In genomic region chr4:41660851-41661430, GRCm38 (mm10) we compare ENCODE assay signal across 10 mouse cellular contexts. TPM values are rescaled to one million over a fixed set of nuclear protein-coding genes. Genes with fewer than 3 reads are reported as not detected.
A peak's percentile ranks its signal among the peaks of the same experiment; 100 is the strongest.
DNase-seq lines count a peak whose midpoint lies in the region; ATAC-seq and TF ChIP-seq lines count a peak whose summit lies in the region.
"Had no signal": no experiment of that assay in that cellular context is flagged by ENCODE, and none has a peak within 500 bp of the region (broad histone marks: within the 10 kb centered on the region; RNA-seq: fewer than 3 reads in every experiment).

No protein-coding gene starts in this region.

- WGBS in intestine, embryonic 16.5 days = 39% methylated on average over 11 of the region's 11 CpGs
- WGBS in intestine, postnatal 0 days = 50% methylated on average over 11 of the region's 11 CpGs
- WGBS in forebrain, embryonic 12.5 days = 14% methylated on average over 11 of the region's 11 CpGs
- WGBS in midbrain, postnatal 0 days = 26% methylated on average over 11 of the region's 11 CpGs

- H3K27me3 ChIP-seq in intestine, embryonic 16.5 days (replicated peaks; ENCODE audit: control insufficient read depth, insufficient read depth, low read length) = no peaks in the 10 kb centered on the region
- no peaks in the 10 kb centered on the region for H3K27me3 ChIP-seq in intestine, postnatal 0 days (replicated peaks; ENCODE audit: control insufficient read depth, insufficient read depth, low read length)
- H3K27me3 ChIP-seq in forebrain, embryonic 12.5 days = peaks cover 18% of the 10 kb centered on the region
- H3K27me3 ChIP-seq in midbrain, postnatal 0 days (ENCODE audit: insufficient read depth, low read length) = no peaks in the 10 kb centered on the region

- peak; percentile 18; the same call in 1 of the 2 replicates for ATAC-seq in intestine, embryonic 16.5 days
- no peak for ATAC-seq in intestine, postnatal 0 days
- peak; percentile 51; the same call in 1 of the 2 replicates for ATAC-seq in forebrain, embryonic 12.5 days (ENCODE audit: low FRiP score)
- no peak for ATAC-seq in midbrain, postnatal 0 days (ENCODE audit: low FRiP score)

- TF ChIP-seq CTCF in intestine, postnatal 0 days (IDR thresholded peaks at IDR 0.05; ENCODE audit: low read depth) = no peak
- TF ChIP-seq CTCF in midbrain, postnatal 0 days (IDR thresholded peaks at IDR 0.05) = no peak

- peak; percentile 72 to 80 for DNase-seq in kidney, postnatal 25 days
- DNase-seq in midbrain, postnatal 0 days (ENCODE audit: low spot score) = peak; percentile 58
- DNase-seq in heart, adult 18-20 months = no peak
- no peak for DNase-seq in left cerebral cortex, adult 8-10 months (ENCODE audit: low spot score in 2 of 2)
- no peak for DNase-seq in natural killer cell, adult 2 months (ENCODE audit: low spot score in 2 of 2)
- DNase-seq: gastrocnemius, postnatal 14 days; lung, postnatal 36 days had no signal

- peak overlapping the region; percentile 10; the same call in 1 of the 2 replicates for H3K9ac ChIP-seq in intestine, embryonic 16.5 days (ENCODE audit: low read depth, low read length)
- H3K9ac ChIP-seq in intestine, postnatal 0 days (ENCODE audit: low read depth, low read length) = no peak overlapping the region
- no peak overlapping the region for H3K9ac ChIP-seq in forebrain, embryonic 12.5 days
- H3K9ac ChIP-seq in midbrain, postnatal 0 days (replicated peaks; ENCODE audit: low read length, poor library complexity, severe bottlenecking) = no peak overlapping the region

- no peak overlapping the region for H3K27ac ChIP-seq in intestine, embryonic 16.5 days (ENCODE audit: low read length)
- no peak overlapping the region for H3K27ac ChIP-seq in intestine, postnatal 0 days (ENCODE audit: low read depth, low read length)
- H3K27ac ChIP-seq in forebrain, embryonic 12.5 days = peak overlapping the region; percentile 48
- H3K27ac ChIP-seq in midbrain, postnatal 0 days (ENCODE audit: low read depth, low read length) = no peak overlapping the region

- no peaks in the 10 kb centered on the region for H3K9me3 ChIP-seq in intestine, embryonic 16.5 days (ENCODE audit: control insufficient read depth, low read length)
- H3K9me3 ChIP-seq in intestine, postnatal 0 days (ENCODE audit: control insufficient read depth) = no peaks in the 10 kb centered on the region
- H3K9me3 ChIP-seq in forebrain, embryonic 12.5 days = no peaks in the 10 kb centered on the region
- no peaks in the 10 kb centered on the region for H3K9me3 ChIP-seq in midbrain, postnatal 0 days (ENCODE audit: low read length)

- H3K4me3 ChIP-seq in intestine, embryonic 16.5 days (ENCODE audit: low read length) = no peak overlapping the region
- no peak overlapping the region for H3K4me3 ChIP-seq in intestine, postnatal 0 days (ENCODE audit: low read depth, low read length)
- H3K4me3 ChIP-seq in forebrain, embryonic 12.5 days (replicated peaks) = no peak overlapping the region
- no peak overlapping the region for H3K4me3 ChIP-seq in midbrain, postnatal 0 days (ENCODE audit: low read depth, low read length)

- no peak overlapping the region for H3K4me2 ChIP-seq in intestine, embryonic 16.5 days (ENCODE audit: low read depth, low read length)
- H3K4me2 ChIP-seq in intestine, postnatal 0 days (replicated peaks; ENCODE audit: low read depth) = no peak overlapping the region
- H3K4me2 ChIP-seq in forebrain, embryonic 12.5 days = peak overlapping the region; percentile 2; the same call in 1 of the 2 replicates
- H3K4me2 ChIP-seq in midbrain, postnatal 0 days (ENCODE audit: low read depth, low read length, poor library complexity, severe bottlenecking) = no peak overlapping the region

- peaks cover 29% of the 10 kb centered on the region for H3K4me1 ChIP-seq in intestine, embryonic 16.5 days (ENCODE audit: control insufficient read depth, insufficient read depth, low read length)
- no peaks in the 10 kb centered on the region for H3K4me1 ChIP-seq in intestine, postnatal 0 days (replicated peaks; ENCODE audit: control insufficient read depth, insufficient read depth, low read length)
- peaks cover 78% of the 10 kb centered on the region for H3K4me1 ChIP-seq in forebrain, embryonic 12.5 days
- H3K4me1 ChIP-seq in midbrain, postnatal 0 days (ENCODE audit: insufficient read depth, low read length) = no peaks in the 10 kb centered on the region

- no peaks in the 10 kb centered on the region for H3K36me3 ChIP-seq in intestine, embryonic 16.5 days (ENCODE audit: control insufficient read depth, insufficient read depth, low read length)
- H3K36me3 ChIP-seq in intestine, postnatal 0 days (ENCODE audit: control insufficient read depth, insufficient read depth) = no peaks in the 10 kb centered on the region
- peaks cover 63% of the 10 kb centered on the region for H3K36me3 ChIP-seq in forebrain, embryonic 12.5 days (replicated peaks)
- peaks cover 10% of the 10 kb centered on the region for H3K36me3 ChIP-seq in midbrain, postnatal 0 days (ENCODE audit: insufficient read depth, low read length)

RNA-seq across cellular contexts. Expression of gene Enho, which starts 20.8 kb away (rescaled TPM):
- polyA plus RNA-seq in intestine, embryonic 16.5 days (2015; fragmentation: Nextera tagmentation; extraction: Ambion mirVana) = 7.6 and 8.7 TPM in 2 replicates
- 8.5 and 8.6 TPM in 2 replicates for polyA plus RNA-seq in intestine, postnatal 0 days (2015; fragmentation: Nextera tagmentation; extraction: Ambion mirVana)
- 43.2 and 44.7 TPM in 2 replicates for polyA plus RNA-seq in forebrain, embryonic 12.5 days (2016; fragmentation: Nextera tagmentation; extraction: Ambion mirVana)
- total RNA-seq in midbrain, postnatal 0 days (2014; rRNA removed) = 167 and 217 TPM in 2 replicates
- 146 and 157 TPM in 2 replicates for polyA plus RNA-seq in midbrain, postnatal 0 days (2015; fragmentation: Nextera tagmentation; extraction: Ambion mirVana)
- total RNA-seq in heart, adult 18-20 months (2021) = 10 to 100 TPM in 1 of 2 experiments, 1 to 10 TPM in 1; 9.7 to 11.0 TPM
- total RNA-seq in left cerebral cortex, adult 8-10 months (2022) = 10 to 100 TPM; 55.3 to 62.7 (median 59.3) TPM

RNA-seq across cellular contexts. Expression of gene Cntfr, which starts 35.9 kb away (rescaled TPM):
- 5.5 and 5.6 TPM in 2 replicates for polyA plus RNA-seq in intestine, embryonic 16.5 days (2015; fragmentation: Nextera tagmentation; extraction: Ambion mirVana)
- polyA plus RNA-seq in intestine, postnatal 0 days (2015; fragmentation: Nextera tagmentation; extraction: Ambion mirVana) = 1.9 and 2.8 TPM in 2 replicates
- 21.9 and 28.3 TPM in 2 replicates for polyA plus RNA-seq in forebrain, embryonic 12.5 days (2016; fragmentation: Nextera tagmentation; extraction: Ambion mirVana)
- total RNA-seq in midbrain, postnatal 0 days (2014; rRNA removed) = 61.6 and 69.2 TPM in 2 replicates
- polyA plus RNA-seq in midbrain, postnatal 0 days (2015; fragmentation: Nextera tagmentation; extraction: Ambion mirVana) = 20.1 and 23.4 TPM in 2 replicates
- total RNA-seq in heart, adult 18-20 months (2021) = 1 to 10 TPM; 3.3 to 4.4 TPM
- 100 to 1,000 TPM in 3 of 4 experiments, 10 to 100 TPM in 1; 96.7 to 125 (median 111) TPM for total RNA-seq in left cerebral cortex, adult 8-10 months (2022)

RNA-seq across cellular contexts. Expression of gene Il11ra1, which starts 38.8 kb away (rescaled TPM):
- polyA plus RNA-seq in intestine, embryonic 16.5 days (2015; fragmentation: Nextera tagmentation; extraction: Ambion mirVana) = 113 and 125 TPM in 2 replicates
- polyA plus RNA-seq in intestine, postnatal 0 days (2015; fragmentation: Nextera tagmentation; extraction: Ambion mirVana) = 63.8 and 63.9 TPM in 2 replicates
- polyA plus RNA-seq in forebrain, embryonic 12.5 days (2016; fragmentation: Nextera tagmentation; extraction: Ambion mirVana) = 56.6 and 62.1 TPM in 2 replicates
- 21.8 and 26.5 TPM in 2 replicates for total RNA-seq in midbrain, postnatal 0 days (2014; rRNA removed)
- 28.8 and 35.3 TPM in 2 replicates for polyA plus RNA-seq in midbrain, postnatal 0 days (2015; fragmentation: Nextera tagmentation; extraction: Ambion mirVana)
- 100 to 1,000 TPM; 105 TPM for total RNA-seq in heart, adult 18-20 months (2021)
- total RNA-seq in left cerebral cortex, adult 8-10 months (2022) = 10 to 100 TPM; 31.6 to 45.5 (median 38.1) TPM

RNA-seq across cellular contexts. Expression of gene Rpp25l, which starts 52.4 kb away (rescaled TPM):
- polyA plus RNA-seq in intestine, embryonic 16.5 days (2015; fragmentation: Nextera tagmentation; extraction: Ambion mirVana) = 57.5 and 64.9 TPM in 2 replicates
- 47.4 and 51.3 TPM in 2 replicates for polyA plus RNA-seq in intestine, postnatal 0 days (2015; fragmentation: Nextera tagmentation; extraction: Ambion mirVana)
- 77.0 and 79.1 TPM in 2 replicates for polyA plus RNA-seq in forebrain, embryonic 12.5 days (2016; fragmentation: Nextera tagmentation; extraction: Ambion mirVana)
- 38.3 and 39.7 TPM in 2 replicates for total RNA-seq in midbrain, postnatal 0 days (2014; rRNA removed)
- 44.3 and 49.9 TPM in 2 replicates for polyA plus RNA-seq in midbrain, postnatal 0 days (2015; fragmentation: Nextera tagmentation; extraction: Ambion mirVana)
- total RNA-seq in heart, adult 18-20 months (2021) = 10 to 100 TPM; 35.0 to 37.3 TPM
- total RNA-seq in left cerebral cortex, adult 8-10 months (2022) = 10 to 100 TPM; 28.4 to 33.9 (median 30.0) TPM

Comparison
In these comparisons a context has a peak if more than half of its experiments do, and no peak if none do; other contexts are left out.
1. ATAC-seq: peak in intestine, embryonic 16.5 days (single experiment) and forebrain, embryonic 12.5 days (single experiment); none in intestine, postnatal 0 days (single experiment) and midbrain, postnatal 0 days (single experiment).
2. DNase-seq: peak in kidney, postnatal 25 days (2 of 2) and midbrain, postnatal 0 days (single experiment); none in heart, adult 18-20 months (0 of 2), left cerebral cortex, adult 8-10 months (0 of 2) and natural killer cell, adult 2 months (0 of 2).